Mouse (Mus musculus) liver, postnatal 0 days (tissue): Measurements from ENCODE around the gene Plekhg1. TPM values are rescaled to one million over a fixed set of nuclear protein-coding genes. Genes with fewer than 3 reads are reported as not detected.
A peak's percentile ranks its signal among the peaks of the same experiment; 100 is the strongest.

Source experiments
- ATAC-seq: fragments of 200-750 bp; cut with Nextera tagmentation; 2 replicates; pipeline ENCODE4 v1.8.0; 2017; ENCODE audit warnings: mild to moderate bottlenecking, moderate library complexity
- DNase-seq: peaks from one replicate; pipeline ENCODE4 v3.0.0-alpha.2; 2016
- H3K27ac ChIP-seq: fragments of 300-500 bp; sonication (generic); 2 replicates; pipeline ENCODE4 v1.5.1; 2014; ENCODE audit warnings: antibody characterized with exemption, moderate library complexity, mild to moderate bottlenecking, low read depth
- H3K27me3 ChIP-seq: fragments of 300-500 bp; sonication (generic); 2 replicates; pipeline ENCODE4 v1.6.1; 2014; ENCODE audit warnings: low read length, control low read depth, mixed read lengths; ENCODE audit not compliant: insufficient read depth
- H3K36me3 ChIP-seq: fragments of 300-500 bp; sonication (generic); replicated peaks from 2 replicates; pipeline ENCODE4 v1.6.1; 2014; ENCODE audit warnings: mild to moderate bottlenecking, control low read depth, low read length, moderate library complexity, mixed read lengths; ENCODE audit not compliant: insufficient read depth
- H3K4me1 ChIP-seq: fragments of 300-500 bp; sonication (generic); 2 replicates; pipeline ENCODE4 v1.6.1; 2014; ENCODE audit warnings: antibody characterized with exemption, mild to moderate bottlenecking, control low read depth; ENCODE audit not compliant: insufficient read depth
- H3K4me2 ChIP-seq: fragments of 300-500 bp; sonication (generic); 2 replicates; pipeline ENCODE4 v1.6.1; 2014; ENCODE audit warnings: low read depth, mild to moderate bottlenecking, low read length, moderate library complexity, mixed read lengths
- H3K4me3 ChIP-seq: fragments of 300-500 bp; sonication (generic); 2 replicates; pipeline ENCODE4 v1.5.1; 2014; ENCODE audit warnings: low read depth, low read length
- H3K9ac ChIP-seq: fragments of 300-500 bp; sonication (generic); replicated peaks from 2 replicates; pipeline ENCODE4 v1.6.1; 2014; ENCODE audit warnings: mild to moderate bottlenecking, moderate library complexity
- H3K9me3 ChIP-seq: fragments of 300-500 bp; sonication (generic); 2 replicates; pipeline ENCODE4 v1.6.1; 2016; ENCODE audit warnings: mild to moderate bottlenecking, control low read depth, low read length, mixed read lengths
- CTCF ChIP-seq: sonication (generic); IDR thresholded peaks from 2 replicates; pipeline ENCODE4 v1.5.1; 2016; ENCODE audit warnings: antibody characterized with exemption, low read depth
- EP300 ChIP-seq: IDR thresholded peaks from 2 replicates; pipeline ENCODE4 v1.6.1; 2016; ENCODE audit warnings: antibody characterized with exemption, low read depth, mild to moderate bottlenecking
- WGBS: fragments of 180-500 bp; shearing (Covaris S2); extraction: QIAGEN DNeasy Blood & Tissue Kit; methylation state at CpG from one replicate; pipeline ENCODE4 v1.1.7; 2014; ENCODE audit not compliant: insufficient replicate concordance; 5-methylcytosine and 5-hydroxymethylcytosine counted together
- polyA plus RNA-seq: library from polyadenylated mRNA; unstranded; fragments of >200 nt; fragmentation: Nextera tagmentation; extraction: Ambion mirVana; gene quantifications from 2 replicates; pipeline ENCODE4 v1.2.1, GENCODE M21; 2015

Gene Plekhg1
- polyA plus RNA-seq, 1 experiment from 2014 or later: 1.7 TPM

DNA sequence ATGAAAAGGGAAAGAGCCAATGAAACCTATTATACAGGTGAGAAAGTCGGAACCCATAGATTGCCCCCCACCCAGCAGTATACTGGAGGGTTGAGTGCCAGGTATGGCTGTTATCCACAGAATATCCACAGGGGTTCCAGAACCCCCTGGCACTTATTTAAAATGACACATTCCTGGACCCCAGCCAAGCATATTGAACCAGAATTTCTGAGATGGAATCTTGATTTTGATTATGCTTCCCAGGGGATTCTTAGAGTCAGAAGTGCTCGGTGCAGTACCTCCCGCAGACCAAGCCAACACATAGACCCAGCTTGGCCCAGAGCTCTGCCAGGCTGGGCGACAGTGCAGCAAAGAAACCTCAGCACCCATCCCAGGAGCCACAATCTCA lies 236.5 kb downstream of the Plekhg1 start:
- no peaks in the 10 kb centered on the region for H3K27me3 ChIP-seq
- TF ChIP-seq CTCF (no peak), EP300 (no peak)
- DNase-seq: no peak
- H3K27ac ChIP-seq: peak overlapping the region; percentile 96
- H3K4me1 ChIP-seq: peaks cover 46% of the 10 kb centered on the region
- H3K4me2 ChIP-seq: no peak overlapping the region
- H3K4me3 ChIP-seq: no peak overlapping the region
- H3K36me3 ChIP-seq: peaks cover 19% of the 10 kb centered on the region
- H3K9ac ChIP-seq: no peak overlapping the region
- ATAC-seq: no peak
- H3K9me3 ChIP-seq: no peaks in the 10 kb centered on the region
- WGBS: 79% methylated on average over 4 of the region's 4 CpGs

GRCm38 (mm10) chr10:3978326-3978725 lies 238.2 kb downstream of the Plekhg1 start:
- Histone ChIP-seq H3K4me1 (peaks cover 36% of the 10 kb centered on the region), H3K9ac (no peak overlapping the region), H3K27ac (peak overlapping the region; percentile 46), H3K4me2 (no peak overlapping the region), H3K4me3 (no peak overlapping the region), H3K36me3 (peaks cover 31% of the 10 kb centered on the region), H3K9me3 (no peaks in the 10 kb centered on the region), H3K27me3 (no peaks in the 10 kb centered on the region)
- WGBS: 64% methylated on average over 3 of the region's 3 CpGs
- DNase-seq (no peak), ATAC-seq (peak; percentile 67)
- TF ChIP-seq CTCF (no peak), EP300 (no peak)

DNA sequence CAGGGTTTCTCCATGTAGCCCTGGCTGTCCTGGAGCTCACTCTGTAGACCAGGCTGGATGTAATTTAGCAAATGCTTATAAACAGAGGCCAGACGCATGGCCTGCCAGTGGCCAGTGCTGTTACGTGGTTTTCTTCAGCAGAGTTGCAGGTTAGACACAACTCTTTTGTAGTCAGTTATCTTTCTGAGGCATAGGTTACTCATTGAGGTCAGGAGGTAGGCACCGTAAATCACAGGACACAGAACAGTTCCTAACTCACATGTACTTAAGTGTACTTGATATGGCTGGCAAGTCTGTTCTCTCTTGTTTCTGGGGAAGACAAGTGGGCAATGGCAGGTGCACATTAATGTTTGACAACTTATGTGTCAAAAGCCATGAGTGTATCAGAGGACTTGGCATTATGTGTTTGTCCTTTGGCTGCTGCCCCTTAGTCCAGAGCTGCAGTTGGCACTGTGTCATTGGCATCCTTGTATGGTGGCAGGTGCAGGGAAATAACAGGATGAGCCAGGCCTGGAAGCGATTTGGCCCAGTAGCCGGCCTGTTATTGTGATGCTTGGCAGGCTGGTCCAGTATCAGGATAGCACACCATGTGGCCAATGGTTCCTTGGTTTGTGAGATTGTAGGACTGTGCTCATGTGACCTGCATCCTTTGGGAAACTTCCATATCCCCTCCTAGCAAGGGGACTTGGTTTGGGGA lies 238.8 kb downstream of the Plekhg1 start:
- no peak overlapping the region for H3K9ac ChIP-seq
- TF ChIP-seq CTCF: no peak
- no peak for TF ChIP-seq EP300
- no peak overlapping the region for H3K4me3 ChIP-seq
- H3K4me1 ChIP-seq: peaks cover 36% of the 10 kb centered on the region
- H3K27me3 ChIP-seq: no peaks in the 10 kb centered on the region
- H3K4me2 ChIP-seq: no peak overlapping the region
- WGBS: 89% methylated on average over 5 of the region's 5 CpGs
- ATAC-seq: peak; percentile 14; the same call in 1 of the 2 replicates
- peak overlapping the region; percentile 46 for H3K27ac ChIP-seq
- no peaks in the 10 kb centered on the region for H3K9me3 ChIP-seq
- peaks cover 37% of the 10 kb centered on the region for H3K36me3 ChIP-seq
- no peak for DNase-seq

- H3K9me3 ChIP-seq: no peaks in the 10 kb centered on the region
- peaks cover 26% of the 10 kb centered on the region for H3K4me1 ChIP-seq
- no peak overlapping the region for H3K9ac ChIP-seq
- DNase-seq: no peak
- no peak for TF ChIP-seq CTCF
- no peak for TF ChIP-seq EP300
- no peak overlapping the region for H3K4me3 ChIP-seq
- H3K27me3 ChIP-seq: no peaks in the 10 kb centered on the region
- no peak overlapping the region for H3K27ac ChIP-seq
- no peak for ATAC-seq
- WGBS: 84% methylated on average over 4 of the region's 4 CpGs
- H3K4me2 ChIP-seq: no peak overlapping the region
- H3K36me3 ChIP-seq: peaks cover 45% of the 10 kb centered on the region
Measured at GRCm38 (mm10) chr10:3980231-3980630, 240.1 kb downstream of the Plekhg1 start.

- no peak for ATAC-seq
- no peak overlapping the region for H3K4me2 ChIP-seq
- H3K4me3 ChIP-seq: no peak overlapping the region
- peaks cover 6% of the 10 kb centered on the region; the same call in 1 of the 2 replicates for H3K4me1 ChIP-seq
- no peaks in the 10 kb centered on the region for H3K27me3 ChIP-seq
- peaks cover 37% of the 10 kb centered on the region for H3K36me3 ChIP-seq
- WGBS: 91% methylated on average over 6 of the region's 6 CpGs
- no peak overlapping the region for H3K27ac ChIP-seq
- no peak overlapping the region for H3K9ac ChIP-seq
- no peaks in the 10 kb centered on the region for H3K9me3 ChIP-seq
- DNase-seq: no peak
- TF ChIP-seq CTCF (no peak), EP300 (no peak)
Measured at GRCm38 (mm10) chr10:3990295-3990883, 250.2 kb downstream of the Plekhg1 start.

- H3K27me3 ChIP-seq: no peaks in the 10 kb centered on the region
- WGBS: 54% methylated on average over 8 of the region's 8 CpGs
- no peak for DNase-seq
- H3K4me1 ChIP-seq: peaks cover 11% of the 10 kb centered on the region; the same call in 1 of the 2 replicates
- peak overlapping the region; percentile 85 for H3K27ac ChIP-seq
- H3K9me3 ChIP-seq: no peaks in the 10 kb centered on the region
- TF ChIP-seq CTCF: no peak
- TF ChIP-seq EP300: peak; percentile 95
- peaks cover 43% of the 10 kb centered on the region for H3K36me3 ChIP-seq
- peak overlapping the region; percentile 43 for H3K4me2 ChIP-seq
- peak; percentile 98 for ATAC-seq
- H3K9ac ChIP-seq: peak overlapping the region; percentile 41; the same call in 1 of the 2 replicates
- H3K4me3 ChIP-seq: no peak overlapping the region
Measured at GRCm38 (mm10) chr10:3993365-3994102, 253.4 kb downstream of the Plekhg1 start.
